Mouse (Mus musculus) hindbrain, postnatal 0 days (tissue): ENCODE measurements around the gene Nos1ap. TPM values are rescaled to one million over a fixed set of nuclear protein-coding genes. Genes with fewer than 3 reads are reported as not detected.
A peak's percentile ranks its signal among the peaks of the same experiment; 100 is the strongest.

Experiments
- ATAC-seq: fragments of 200-750 bp; cut with Nextera tagmentation; 2 replicates; pipeline ENCODE4 v1.8.0; 2017; ENCODE audit warnings: mild to moderate bottlenecking, moderate TSS enrichment, moderate library complexity
- DNase-seq: peaks from one replicate; pipeline ENCODE4 v3.0.0-alpha.2; 2015; ENCODE audit warnings: low spot score
- H3K27ac ChIP-seq: fragments of 300-500 bp; sonication (generic); 2 replicates; pipeline ENCODE4 v1.5.1; 2014; ENCODE audit warnings: mild to moderate bottlenecking
- H3K27me3 ChIP-seq: fragments of 300-500 bp; sonication (generic); 2 replicates; pipeline ENCODE4 v1.6.1; 2014; ENCODE audit warnings: low read length, mixed read lengths; ENCODE audit not compliant: insufficient read depth
- H3K36me3 ChIP-seq: fragments of 300-500 bp; sonication (generic); 2 replicates; pipeline ENCODE4 v1.6.1; 2014; ENCODE audit warnings: low read length, mixed read lengths; ENCODE audit not compliant: insufficient read depth
- H3K4me1 ChIP-seq: fragments of 300-500 bp; sonication (generic); 2 replicates; pipeline ENCODE4 v1.6.1; 2014; ENCODE audit warnings: antibody characterized with exemption, low read length, mixed read lengths; ENCODE audit not compliant: insufficient read depth
- H3K4me2 ChIP-seq: fragments of 300-500 bp; sonication (generic); 2 replicates; pipeline ENCODE4 v1.6.1; 2014; ENCODE audit warnings: low read depth, mild to moderate bottlenecking, low read length, moderate library complexity, mixed read lengths
- H3K4me3 ChIP-seq: fragments of 300-500 bp; sonication (generic); 2 replicates; pipeline ENCODE4 v1.5.1; 2014; ENCODE audit warnings: low read length
- H3K9ac ChIP-seq: fragments of 300-500 bp; sonication (generic); replicated peaks from 2 replicates; pipeline ENCODE4 v1.6.1; 2014; ENCODE audit warnings: mild to moderate bottlenecking, low read length, moderate library complexity, mixed read lengths
- H3K9me3 ChIP-seq: fragments of 300-500 bp; sonication (generic); 2 replicates; pipeline ENCODE4 v1.6.1; 2016; ENCODE audit warnings: low read length, mixed read lengths
- CTCF ChIP-seq: IDR thresholded peaks from 2 replicates; pipeline ENCODE4 v1.5.1; 2016; ENCODE audit warnings: antibody characterized with exemption, control low read depth, low read depth
- WGBS: fragments of 180-500 bp; shearing (Covaris S2); extraction: QIAGEN DNeasy Blood & Tissue Kit; methylation state at CpG from one replicate; pipeline ENCODE4 v1.1.7; 2014; 5-methylcytosine and 5-hydroxymethylcytosine counted together
- polyA plus RNA-seq: library from polyadenylated mRNA; unstranded; fragments of >200 nt; fragmentation: Nextera tagmentation; extraction: Ambion mirVana; gene quantifications from 2 replicates; pipeline ENCODE4 v1.2.1, GENCODE M21; 2015
- total RNA-seq: library from RNA; depleted of rRNA; stranded (reverse); fragments of >200 nt; gene quantifications from 2 replicates; pipeline ENCODE4 v1.2.3, GENCODE M21; 2014

The Nos1ap gene
- total and polyA plus RNA-seq, 2 experiments from 2014 or later: 10.1 to 12.4 TPM

DNA sequence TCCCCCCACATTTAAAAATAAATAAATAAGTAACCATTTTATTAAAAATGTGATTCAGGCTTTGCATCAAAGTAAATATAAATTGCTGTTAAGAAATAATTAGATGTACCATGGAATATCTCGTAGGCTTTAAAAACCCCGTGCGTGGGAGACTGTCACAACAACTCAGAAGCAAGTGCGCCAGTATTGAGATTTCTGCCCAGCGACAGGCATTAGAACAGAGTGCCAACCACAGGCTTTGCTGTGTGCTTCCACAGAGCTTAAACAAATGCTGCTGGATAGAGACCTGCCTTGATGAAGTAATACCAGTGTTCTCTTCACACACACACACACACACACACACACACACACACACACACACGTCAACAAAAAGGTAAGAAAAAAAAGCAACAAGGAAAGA lies 100.2 kb downstream of the Nos1ap start:
- 67% methylated on average over 6 of the region's 6 CpGs for WGBS
- DNase-seq: no peak
- H3K27me3 ChIP-seq: no peaks in the 10 kb centered on the region
- H3K4me2 ChIP-seq: no peak overlapping the region
- no peak overlapping the region for H3K4me3 ChIP-seq
- H3K9me3 ChIP-seq: no peaks in the 10 kb centered on the region
- 0 out of 2 replicates have a peak, but pooled peaks cover 6% of the 10 kb centered on the region for H3K4me1 ChIP-seq
- no peak for TF ChIP-seq CTCF
- no peak overlapping the region for H3K27ac ChIP-seq
- H3K9ac ChIP-seq: no peak overlapping the region
- H3K36me3 ChIP-seq: no peaks in the 10 kb centered on the region
- ATAC-seq: no peak

DNA sequence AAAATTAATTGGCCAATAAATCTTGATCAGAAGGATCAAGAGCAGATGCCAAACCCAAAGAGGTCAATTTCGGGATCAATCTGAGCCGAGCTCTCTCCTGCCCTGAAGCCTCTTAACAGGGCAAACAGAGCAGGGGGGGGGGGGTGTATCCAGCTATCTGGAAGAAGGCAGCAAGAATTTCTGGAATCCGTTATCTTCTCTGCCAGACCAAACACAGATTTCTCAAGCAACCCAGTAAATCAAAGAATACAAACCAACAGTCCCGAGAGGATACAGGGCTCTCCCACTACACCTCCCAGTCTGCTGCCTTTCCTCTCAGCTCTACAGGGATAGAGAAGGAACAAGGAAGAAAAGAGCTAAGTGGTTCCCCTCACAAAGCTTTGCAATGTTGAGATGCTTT lies 104.5 kb downstream of the Nos1ap start:
- no peak overlapping the region for H3K4me2 ChIP-seq
- H3K36me3 ChIP-seq: no peaks in the 10 kb centered on the region
- no peak overlapping the region for H3K9ac ChIP-seq
- ATAC-seq: no peak
- H3K4me3 ChIP-seq: no peak overlapping the region
- no peaks in the 10 kb centered on the region for H3K27me3 ChIP-seq
- no peak for TF ChIP-seq CTCF
- H3K27ac ChIP-seq: no peak overlapping the region
- H3K4me1 ChIP-seq: 0 out of 2 replicates have a peak, but pooled peaks cover 9% of the 10 kb centered on the region
- no peaks in the 10 kb centered on the region for H3K9me3 ChIP-seq
- DNase-seq: no peak
- WGBS: 49% methylated on average over 4 of the region's 4 CpGs

DNA sequence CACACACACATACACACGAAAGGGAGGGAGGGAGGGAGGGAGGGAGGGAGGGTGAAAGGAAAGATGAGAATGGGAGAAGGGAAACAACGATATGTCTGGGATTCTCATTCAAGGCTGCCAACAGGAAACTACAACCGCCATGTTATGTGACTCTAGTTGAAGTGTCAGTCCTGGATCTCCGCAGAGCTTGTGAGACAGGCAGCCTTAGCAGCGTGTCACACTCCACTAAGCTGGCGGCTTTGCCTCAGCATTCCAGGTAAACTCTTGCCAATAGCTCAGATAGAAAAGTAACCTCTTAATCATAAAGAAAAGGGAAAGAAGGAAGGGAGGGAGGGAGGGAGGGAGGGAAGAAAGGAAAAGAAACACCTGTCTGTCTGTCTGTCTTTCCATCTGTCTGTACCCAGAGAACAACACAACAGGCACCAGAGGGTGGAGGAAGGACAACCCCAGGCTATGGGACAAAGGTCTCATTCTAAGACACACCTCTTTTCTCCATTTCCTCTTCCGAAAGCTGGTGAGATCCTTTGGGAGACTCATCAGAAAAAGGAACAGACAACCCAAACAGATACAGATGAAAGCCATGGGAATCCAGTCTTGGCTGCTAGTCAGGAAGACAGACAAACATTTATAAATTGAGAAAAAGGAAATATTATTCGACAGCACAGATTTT lies 107.3 kb downstream of the Nos1ap start:
- Histone ChIP-seq H3K9ac (no peak overlapping the region), H3K4me2 (no peak overlapping the region), H3K9me3 (no peaks in the 10 kb centered on the region), H3K36me3 (no peaks in the 10 kb centered on the region), H3K4me1 (peaks cover 9% of the 10 kb centered on the region; the same call in 1 of the 2 replicates), H3K27ac (no peak overlapping the region), H3K27me3 (no peaks in the 10 kb centered on the region), H3K4me3 (no peak overlapping the region)
- no peak for TF ChIP-seq CTCF
- ATAC-seq: no peak
- no peak for DNase-seq
- WGBS: 72% methylated on average over 7 of the region's 8 CpGs

DNA sequence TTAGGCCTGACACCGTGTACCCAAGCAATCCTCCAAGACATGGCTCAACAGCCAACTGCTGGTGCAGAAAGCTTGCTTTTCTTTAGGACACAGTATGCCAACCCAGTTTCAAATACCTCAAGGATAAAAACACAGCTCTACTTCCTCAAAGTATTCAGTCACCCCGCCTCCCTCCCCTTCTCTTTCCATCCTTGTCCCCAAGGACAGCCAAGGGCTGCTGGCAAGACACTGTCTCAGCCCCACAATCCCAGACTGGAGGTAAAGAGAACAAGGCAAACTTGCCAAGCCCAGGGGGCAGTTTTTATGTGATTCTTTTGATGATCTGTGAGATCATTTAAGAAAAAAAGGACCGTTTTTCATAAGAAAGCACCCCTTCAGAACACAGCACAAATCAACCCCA lies 108.6 kb downstream of the Nos1ap start:
- H3K9me3 ChIP-seq: no peaks in the 10 kb centered on the region
- no peak overlapping the region for H3K9ac ChIP-seq
- H3K4me2 ChIP-seq: no peak overlapping the region
- no peaks in the 10 kb centered on the region for H3K27me3 ChIP-seq
- WGBS: 72% methylated on average over 3 of the region's 3 CpGs
- ATAC-seq: no peak
- no peaks in the 10 kb centered on the region for H3K36me3 ChIP-seq
- peaks cover 9% of the 10 kb centered on the region; the same call in 1 of the 2 replicates for H3K4me1 ChIP-seq
- TF ChIP-seq CTCF: no peak
- DNase-seq: no peak
- H3K4me3 ChIP-seq: no peak overlapping the region
- no peak overlapping the region for H3K27ac ChIP-seq

DNA sequence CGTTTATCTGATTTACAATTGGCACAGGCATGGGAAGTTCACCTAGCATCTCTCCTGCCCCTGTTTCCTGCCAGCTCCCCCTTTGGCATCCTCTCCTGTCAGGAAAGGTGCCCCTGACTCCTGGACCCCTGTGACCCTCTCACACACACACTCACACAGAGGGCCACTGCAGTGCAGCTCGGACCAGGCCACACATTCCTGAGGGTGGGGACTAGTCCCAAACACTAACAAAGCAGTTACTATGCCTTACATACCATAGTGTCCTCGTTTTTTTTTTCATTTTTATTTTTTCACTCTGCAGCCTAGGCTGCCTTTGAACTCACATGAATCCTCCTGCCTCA lies 110.2 kb downstream of the Nos1ap start:
- no peak for ATAC-seq
- DNase-seq: no peak
- 31% methylated on average over 3 of the region's 3 CpGs for WGBS

DNA sequence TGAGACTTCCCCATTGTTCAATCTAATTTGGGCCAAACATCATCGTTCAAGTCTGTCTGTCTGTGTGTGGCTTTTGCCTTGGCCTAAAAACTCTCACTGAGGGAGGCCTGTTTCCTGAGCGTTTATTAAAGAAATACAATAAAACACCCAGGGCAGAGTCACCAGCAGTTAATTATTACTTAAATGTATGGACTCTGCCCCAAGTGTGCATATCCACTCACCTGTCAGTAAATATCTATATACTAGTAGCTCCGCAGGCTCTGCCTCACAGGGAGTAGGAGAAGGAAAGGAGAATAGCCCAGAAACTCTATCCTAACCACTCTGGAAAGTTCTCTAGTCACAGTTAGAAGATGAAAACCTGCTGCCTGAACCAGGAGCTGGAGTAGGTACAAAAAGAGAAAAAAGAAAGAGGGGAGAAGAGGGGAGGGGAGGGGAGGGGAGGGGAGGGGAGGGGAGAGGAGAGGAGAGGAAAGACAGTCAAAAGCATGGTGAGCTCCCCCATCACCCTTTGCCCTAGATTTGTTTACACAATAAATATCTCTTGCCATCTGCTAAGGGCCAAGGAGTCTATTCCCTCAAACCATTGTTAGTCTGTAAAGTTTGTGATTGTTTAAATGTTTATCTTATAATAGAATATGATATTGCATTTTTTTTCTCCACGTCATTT lies 110.7 kb downstream of the Nos1ap start:
- Histone ChIP-seq H3K27ac (peak overlapping the region; percentile 3; the same call in 1 of the 2 replicates), H3K36me3 (no peaks in the 10 kb centered on the region), H3K4me2 (no peak overlapping the region), H3K9me3 (no peaks in the 10 kb centered on the region), H3K9ac (no peak overlapping the region), H3K4me1 (peaks cover 4% of the 10 kb centered on the region; the same call in 1 of the 2 replicates), H3K27me3 (no peaks in the 10 kb centered on the region), H3K4me3 (no peak overlapping the region)
- DNase-seq (no peak), ATAC-seq (no peak)
- no peak for TF ChIP-seq CTCF
- 55% methylated on average over 4 of the region's 4 CpGs for WGBS

More for the DNA sequence above, 110.2 kb downstream of the Nos1ap start:
- Histone ChIP-seq H3K9me3 (no peaks in the 10 kb centered on the region), H3K4me2 (no peak overlapping the region), H3K4me3 (no peak overlapping the region), H3K9ac (no peak overlapping the region), H3K27me3 (no peaks in the 10 kb centered on the region), H3K4me1 (peaks cover 4% of the 10 kb centered on the region; the same call in 1 of the 2 replicates), H3K27ac (no peak overlapping the region), H3K36me3 (no peaks in the 10 kb centered on the region)
- TF ChIP-seq CTCF: no peak
